Mouse (Mus musculus) heart, postnatal 36 days (tissue): ENCODE results near the gene Stam2. TPM values are rescaled to one million over a fixed set of nuclear protein-coding genes. Genes with fewer than 3 reads are reported as not detected.

Experiments
- DNase-seq, 2 experiments: peaks; one replicate each; pipeline ENCODE4 v3.0.0; 2021 to 2022
- intact Hi-C: fragments of 180-260 bp; cut with DNase I; formaldehyde crosslinking; loops from one replicate; pipeline ENCODE4 v1.15.1; 2025
- total RNA-seq, 2 experiments: library from RNA; stranded (reverse); gene quantifications; 2 replicates each; pipeline ENCODE4 v1.2.3; 2021

Stam2 gene
- total RNA-seq, result 10 to 100 TPM; 16.5 to 17.4 TPM

DNA sequence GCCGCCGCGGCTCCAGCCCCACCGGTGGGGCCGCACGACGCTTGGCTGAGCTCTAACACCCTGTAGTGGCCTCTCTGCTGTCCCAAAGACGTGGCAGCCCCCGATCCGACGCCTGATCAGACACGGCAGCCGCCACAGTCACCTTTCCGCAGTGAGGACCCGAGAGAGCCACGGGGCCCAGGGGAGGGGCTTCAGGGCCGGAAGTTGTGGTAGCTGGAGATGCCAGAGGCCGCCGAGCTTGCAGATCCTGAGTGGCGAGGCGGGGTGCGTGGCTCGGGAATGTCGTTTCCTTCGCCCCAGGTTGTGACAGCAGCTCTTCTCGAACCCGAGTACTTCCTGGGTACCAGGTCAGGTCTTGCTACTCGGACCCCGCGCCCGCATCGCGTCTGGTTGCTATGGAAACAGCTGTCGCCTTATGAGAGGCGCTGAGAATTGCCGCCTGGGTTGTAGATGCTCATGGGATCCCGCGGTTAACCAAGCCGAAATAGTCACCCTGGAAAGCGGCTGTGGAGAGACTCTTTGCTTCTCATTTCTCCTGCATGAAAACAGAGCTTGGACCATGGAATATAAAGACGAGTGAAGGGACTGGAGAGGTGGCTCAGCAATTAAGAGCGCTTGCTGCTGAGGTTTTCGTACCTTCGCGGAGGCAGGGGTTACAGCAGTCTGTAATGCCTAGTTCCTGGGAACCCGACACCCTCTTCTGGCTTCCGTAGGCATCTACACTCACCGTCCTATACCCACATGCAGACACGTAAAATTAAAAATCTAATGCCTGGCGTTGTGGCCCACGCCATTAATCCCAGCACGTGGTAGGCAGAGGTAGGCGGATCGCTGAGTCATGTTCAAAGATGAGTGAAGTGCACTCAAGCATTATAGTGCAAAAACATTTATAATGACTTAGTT, at the start of gene Stam2:
Gene Stam2, minus strand, starts transcription at position 26 of the 903 bp plus-strand sequence.
- DNase-seq, result peak; percentile 90 to 97
- intact Hi-C loops, result loop anchor here (5.0 to 10.0 kb wide), 3 partner anchors 110 to 450 kb away; partner anchors contain the start of genes Arl5a, Arl6ip6 and Prpf40a

DNA sequence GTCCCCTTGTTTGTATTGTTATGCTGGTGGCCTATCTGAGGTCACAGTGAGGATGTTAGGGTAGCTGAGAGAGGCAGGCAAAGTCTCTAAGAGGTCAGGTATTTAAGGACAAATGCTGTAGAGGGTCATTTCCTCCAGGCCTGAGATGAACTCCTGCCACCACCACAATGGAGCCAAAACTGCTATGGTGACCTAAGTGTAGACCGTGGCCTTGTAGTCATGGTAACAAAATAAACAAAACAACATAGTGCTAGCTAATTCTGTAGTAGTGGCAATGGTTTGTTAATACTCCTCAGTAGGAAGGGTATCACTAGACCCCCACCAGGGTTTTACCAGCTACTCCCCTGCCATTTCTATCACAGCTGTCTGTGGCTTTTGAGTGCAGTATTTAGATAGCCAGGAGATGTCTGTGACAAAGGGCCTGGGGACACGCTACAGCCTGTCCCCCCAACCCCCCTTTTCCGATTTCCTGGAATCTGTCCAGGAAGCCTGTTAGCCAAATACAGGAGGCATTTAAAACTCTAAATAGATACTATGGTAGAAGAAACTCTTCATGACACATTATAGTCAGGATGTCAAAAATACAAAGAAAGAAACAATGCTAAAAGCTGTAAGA, 43.1 kb upstream of the Stam2 start:
- peak in 1 of 2 experiments; percentile 19 for DNase-seq
- intact Hi-C loops, result no loop called here

DNA sequence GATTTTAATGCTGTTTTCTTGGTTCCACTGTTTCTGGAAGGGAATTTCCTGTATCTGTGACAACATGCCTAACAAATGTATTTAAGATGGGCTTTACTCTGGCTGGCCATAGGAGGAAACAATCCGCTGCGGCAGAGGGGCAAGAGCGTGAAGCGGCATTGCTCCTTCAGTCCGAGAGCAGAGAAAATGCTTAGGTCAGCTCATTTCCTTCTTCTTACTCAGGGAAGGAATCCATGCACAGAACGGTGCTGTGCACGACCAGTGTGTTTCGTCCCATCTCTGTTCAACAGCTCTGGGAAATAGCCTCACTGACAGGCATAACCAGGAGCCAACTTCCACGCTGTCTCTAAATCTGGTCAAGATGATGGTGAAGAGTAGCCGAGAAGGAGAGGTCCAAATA, 37.9 kb upstream of the Stam2 start:
- intact Hi-C loops, result no loop called here
- DNase-seq, result no peak

DNA sequence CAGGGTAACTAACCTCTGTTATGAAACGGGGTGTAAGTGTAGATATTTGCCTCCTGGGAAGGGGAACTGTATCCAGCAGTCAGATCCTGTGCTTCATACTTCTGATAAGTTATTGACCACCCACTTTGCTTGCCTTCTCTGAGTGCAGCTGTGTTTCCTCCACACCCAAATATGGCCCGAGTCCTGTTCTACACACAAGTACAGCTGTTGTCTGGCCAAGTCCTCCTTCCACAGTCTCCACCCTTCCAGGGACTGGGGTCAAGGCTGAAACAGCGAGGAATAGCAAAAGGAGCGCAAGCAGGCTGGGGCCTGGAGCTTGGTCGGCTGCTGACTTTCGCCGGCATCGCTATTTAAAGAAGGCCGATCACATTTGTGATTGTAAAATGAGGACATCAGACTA, 37.3 kb upstream of the Stam2 start:
- intact Hi-C loops, result no loop called here
- DNase-seq, result peak; percentile 35 to 45

DNA sequence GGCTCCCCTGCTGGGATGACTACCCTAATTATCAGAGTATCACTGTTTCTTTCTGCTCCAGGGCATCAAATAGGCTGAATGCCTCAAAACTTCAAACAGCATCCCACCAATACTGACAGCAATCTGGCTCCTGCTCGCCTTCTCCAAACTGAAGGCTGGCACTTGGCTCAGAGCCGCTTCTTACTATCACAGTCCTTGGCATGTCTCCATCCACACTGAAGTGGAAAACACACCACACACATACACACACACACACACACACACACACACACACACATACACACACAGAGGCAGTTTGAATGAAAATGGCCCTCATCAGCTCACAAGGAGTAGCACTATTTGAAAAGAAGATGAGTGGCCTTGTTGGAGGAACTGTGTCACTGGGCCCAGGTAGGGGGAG, 35.8 kb upstream of the Stam2 start:
- DNase-seq, result no peak
- intact Hi-C loops, result no loop called here

DNA sequence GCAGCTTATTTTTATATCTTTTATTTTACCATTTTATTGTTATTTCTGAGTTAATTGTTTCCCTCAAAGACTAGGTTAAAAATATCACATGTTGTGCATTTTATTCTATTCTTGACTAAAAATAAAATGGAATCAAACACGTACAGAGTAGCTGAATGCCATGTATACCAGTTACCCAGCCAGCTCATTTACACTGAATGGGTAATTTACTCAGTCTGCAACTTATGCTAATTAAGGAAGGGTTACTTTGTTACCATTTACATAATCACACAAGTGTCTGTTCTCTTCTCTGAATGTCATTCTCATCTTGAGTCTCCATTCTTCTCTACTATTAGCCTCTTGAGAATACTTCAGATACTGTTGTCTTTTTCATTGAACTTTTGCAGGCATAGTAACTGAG, 32.3 kb upstream of the Stam2 start:
- DNase-seq, result no peak
- intact Hi-C loops, result no loop called here

DNA sequence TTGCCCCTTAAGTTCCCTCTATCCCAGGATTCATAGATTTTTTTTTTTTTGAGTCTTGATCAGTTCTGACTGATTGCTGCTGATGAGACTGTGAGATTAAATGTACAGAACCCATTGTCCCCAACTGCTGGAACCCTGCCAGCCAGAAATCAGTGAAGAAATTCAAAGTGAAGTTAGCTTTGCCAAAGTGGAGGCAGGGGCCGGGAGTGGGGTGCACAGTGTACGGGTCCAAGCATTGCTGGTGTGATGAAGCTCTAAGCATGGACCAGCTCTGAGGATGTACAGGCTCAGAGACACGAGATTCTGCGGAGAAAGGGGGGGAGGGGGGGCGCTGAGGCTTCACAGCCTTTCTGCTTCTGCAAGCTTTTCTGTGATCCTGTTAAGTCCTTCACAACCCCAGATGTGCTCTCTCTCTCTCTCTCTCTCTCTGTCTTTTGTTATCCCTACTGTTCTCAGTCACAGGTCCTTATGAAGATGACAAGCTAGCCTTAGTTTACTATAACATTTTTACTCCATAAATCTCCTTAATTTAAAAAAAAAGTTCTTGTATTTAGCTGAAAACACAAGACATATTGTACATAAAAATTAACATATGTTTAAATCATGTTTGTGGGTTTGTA, 30.8 kb upstream of the Stam2 start:
- no peak for DNase-seq
- intact Hi-C loops, result no loop called here

DNA sequence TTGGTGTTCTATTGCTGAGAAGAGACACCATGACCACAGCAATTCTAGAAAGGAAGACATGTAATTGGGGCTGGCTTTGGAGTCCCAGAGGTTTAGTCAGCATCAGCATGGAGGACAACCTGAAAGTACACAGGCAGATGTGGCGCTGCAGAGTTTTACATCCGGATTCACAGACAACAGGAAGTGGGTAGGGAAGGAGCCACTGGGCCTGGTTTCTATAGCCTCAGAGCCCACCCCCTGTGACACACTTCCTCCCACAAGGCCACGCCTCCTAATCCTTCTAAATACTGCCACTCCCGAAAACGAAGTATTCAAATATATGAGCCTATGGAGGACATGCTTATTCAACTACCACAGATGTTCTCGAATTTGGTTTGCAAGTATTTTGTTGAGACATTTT, 23.0 kb upstream of the Stam2 start:
- intact Hi-C loops, result no loop called here
- DNase-seq, result no peak

DNA sequence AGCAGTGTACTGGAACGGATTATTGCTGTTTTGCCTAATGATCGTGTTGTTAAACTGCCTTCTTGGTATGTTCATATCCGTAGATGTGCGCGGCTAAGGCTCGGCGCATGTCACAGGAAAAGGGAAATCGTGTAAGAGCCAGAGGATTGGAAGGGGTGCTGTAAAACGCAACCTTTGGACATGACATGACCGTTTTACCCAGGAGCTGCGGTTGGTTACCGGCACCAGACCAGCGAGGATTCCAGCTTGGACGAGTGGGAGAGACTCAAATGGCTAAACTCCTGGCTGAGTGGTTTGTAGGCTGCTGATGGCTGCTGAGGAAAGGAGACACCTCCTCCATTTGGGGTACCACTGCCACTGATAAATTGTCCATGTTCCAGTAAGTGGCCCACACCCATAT, 21.8 kb upstream of the Stam2 start:
- intact Hi-C loops, result loop anchor here (1.0 to 5.0 kb wide), 3 partner anchors 93 to 321 kb away; partner anchors contain the start of gene Fmnl2
- no peak for DNase-seq

DNA sequence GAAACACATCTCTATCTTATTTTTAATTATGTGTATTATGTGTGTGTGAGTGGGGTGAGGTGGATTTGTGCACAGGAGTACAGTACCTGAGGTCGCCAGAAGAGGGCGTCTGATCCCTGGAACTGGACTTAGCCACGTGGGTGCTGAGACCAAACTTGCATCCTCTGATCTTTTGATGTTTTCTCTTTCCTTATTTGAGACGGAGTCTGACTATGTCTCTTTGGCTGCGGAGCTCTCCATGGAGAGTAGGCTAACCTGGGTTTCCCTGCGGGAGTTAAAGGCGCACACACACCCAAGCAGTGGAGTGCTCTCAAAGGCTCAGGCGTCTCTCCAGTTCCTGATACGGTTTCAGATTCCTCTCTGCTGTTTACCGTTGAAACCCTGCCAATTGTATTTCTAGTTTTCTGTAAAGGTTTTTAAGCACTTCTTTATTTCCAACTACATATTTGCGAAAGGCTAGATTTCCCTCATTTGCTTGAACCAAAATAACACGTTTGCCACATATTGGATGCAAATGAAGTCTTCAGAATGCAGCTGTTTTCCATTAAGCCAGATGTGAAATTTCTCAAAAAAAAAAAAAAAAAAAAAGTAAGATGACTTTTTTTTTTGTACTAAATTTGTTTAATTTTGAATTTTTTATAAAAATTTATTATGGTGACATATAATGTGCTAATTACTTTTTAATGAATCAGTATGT, 21.1 kb upstream of the Stam2 start:
- intact Hi-C loops, result loop anchor here (1.0 to 5.0 kb wide), 3 partner anchors 94 to 322 kb away; partner anchors contain the start of gene Fmnl2
- DNase-seq, result peak; percentile 81 to 87

DNA sequence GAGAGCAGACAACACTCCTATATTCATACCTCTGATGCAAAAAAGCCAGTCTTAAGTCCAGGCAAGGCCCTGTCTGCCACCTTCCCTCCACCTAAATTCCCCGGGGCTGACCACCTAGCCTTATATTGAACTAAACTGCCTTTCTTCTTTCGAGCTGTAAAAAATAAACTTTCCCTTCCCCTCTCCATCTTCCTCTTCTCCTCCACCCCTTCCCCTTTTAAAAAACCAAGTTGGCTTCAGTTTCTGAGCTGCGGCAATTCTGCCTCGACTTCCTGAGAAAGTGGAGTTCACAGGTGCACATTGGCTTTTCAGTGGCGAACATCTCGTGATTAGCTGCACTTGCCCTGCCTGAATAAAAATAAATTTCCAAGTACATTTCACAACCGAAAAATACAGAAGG, 20.4 kb upstream of the Stam2 start:
- no peak for DNase-seq
- intact Hi-C loops, result loop anchor here (2.0 to 5.0 kb wide), 2 partner anchors 95 to 244 kb away; partner anchors contain the start of gene Fmnl2

DNA sequence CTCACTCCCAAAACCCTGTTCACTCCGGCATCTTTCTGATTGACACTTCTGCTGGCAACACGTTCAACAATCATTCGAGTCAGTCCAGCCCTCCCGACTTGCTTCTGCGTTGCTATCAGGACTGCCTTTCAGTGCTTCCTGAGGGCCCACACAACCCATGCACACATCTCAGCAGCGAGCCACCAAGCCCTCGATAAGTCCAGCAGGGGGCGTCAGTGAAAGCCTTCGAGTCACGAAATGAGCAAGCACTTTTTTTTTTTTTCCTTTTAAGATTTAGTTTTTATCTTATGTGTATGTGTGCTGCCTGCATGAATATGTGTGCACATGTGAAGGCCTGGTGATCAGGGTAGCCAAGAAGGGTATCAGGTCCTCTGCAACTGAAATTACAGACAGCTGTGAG, 16.5 kb upstream of the Stam2 start:
- intact Hi-C loops, result loop anchor here (5.0 kb wide), 1 partner anchor 444 kb away; no protein-coding TSS in a partner anchor

DNA sequence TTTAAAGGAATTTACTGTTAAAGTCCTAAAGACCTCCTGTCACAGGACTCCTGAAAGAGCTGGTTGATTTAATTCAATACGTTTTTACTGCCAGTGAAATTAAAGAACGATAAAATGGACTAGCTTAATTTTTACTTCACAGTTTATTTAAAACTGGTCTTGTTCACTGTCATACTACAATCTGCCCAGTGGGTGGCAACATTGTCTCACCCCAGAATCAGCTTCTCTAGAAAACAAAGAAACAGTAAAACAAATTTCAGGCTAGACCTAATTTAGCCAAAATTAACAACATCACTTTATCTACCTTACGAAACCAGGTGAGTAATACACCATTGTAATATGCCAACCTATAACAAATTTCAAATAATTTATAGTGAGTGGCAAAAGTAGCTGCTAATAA, 14.6 kb upstream of the Stam2 start:
- peak in 1 of 2 experiments; percentile 31 for DNase-seq
- intact Hi-C loops, result loop anchor here (1.0 to 5.0 kb wide), 2 partner anchors 366 to 446 kb away; no protein-coding TSS in a partner anchor

More for the DNA sequence above, 16.5 kb upstream of the Stam2 start:
- DNase-seq, result peak; percentile 51 to 67

DNA sequence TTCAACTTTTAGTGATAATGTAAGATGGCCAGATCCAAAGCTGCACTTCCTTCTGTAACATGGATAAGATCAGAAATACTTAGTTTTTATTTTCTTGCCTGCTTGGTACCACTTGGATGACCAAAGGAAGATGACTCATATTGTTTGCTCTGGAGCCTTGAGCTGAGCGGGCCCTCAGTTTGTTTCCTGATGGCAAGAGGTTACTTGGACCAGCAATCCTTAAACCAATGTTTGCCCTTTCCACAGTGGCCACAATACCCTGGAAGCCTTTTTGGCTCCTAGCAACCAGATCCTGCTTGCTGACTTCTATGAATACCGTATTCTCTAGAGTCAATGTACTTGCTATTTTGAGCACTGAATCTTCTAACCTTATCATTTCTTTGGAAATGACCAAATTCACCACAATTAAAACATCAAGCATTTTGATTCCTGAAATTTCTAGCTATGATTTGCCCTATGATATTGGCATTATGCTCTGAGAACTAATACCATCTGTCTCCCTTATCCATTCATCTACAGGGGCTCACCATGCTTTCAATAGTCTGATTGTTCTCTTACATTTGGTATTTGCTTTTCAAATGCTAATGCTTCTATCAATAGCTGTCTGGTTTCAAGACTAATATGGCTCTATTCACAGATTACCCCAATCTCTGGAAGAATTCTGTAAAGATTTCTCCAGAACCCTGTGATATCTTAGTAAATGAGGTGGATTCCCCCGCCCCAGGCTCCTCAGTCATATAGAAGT, 11.7 kb upstream of the Stam2 start:
- no peak for DNase-seq
- intact Hi-C loops, result no loop called here

DNA sequence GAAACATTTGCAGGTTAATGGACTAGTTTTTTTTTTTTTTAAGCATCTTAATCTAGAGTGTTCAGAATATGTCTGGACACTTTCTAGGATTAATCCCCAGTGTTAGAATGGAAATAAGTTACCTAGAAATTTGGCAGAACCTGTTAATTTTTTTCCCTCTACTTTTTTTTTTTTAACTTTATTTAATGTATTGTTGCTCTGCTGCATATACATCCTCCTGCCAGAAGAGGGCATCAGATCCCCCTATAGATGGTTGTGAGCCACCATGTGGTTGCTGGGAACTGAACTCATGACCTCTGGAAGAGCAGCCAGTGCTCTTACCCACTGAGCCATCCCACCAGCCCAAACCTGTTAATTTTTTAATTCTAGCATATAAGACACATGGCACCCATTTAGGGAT, 2.0 kb upstream of the Stam2 start:
- DNase-seq, result no peak
- intact Hi-C loops, result loop anchor here (5.0 to 10.0 kb wide), 3 partner anchors 112 to 448 kb away; partner anchors contain the start of genes Arl5a, Arl6ip6 and Prpf40a

DNA sequence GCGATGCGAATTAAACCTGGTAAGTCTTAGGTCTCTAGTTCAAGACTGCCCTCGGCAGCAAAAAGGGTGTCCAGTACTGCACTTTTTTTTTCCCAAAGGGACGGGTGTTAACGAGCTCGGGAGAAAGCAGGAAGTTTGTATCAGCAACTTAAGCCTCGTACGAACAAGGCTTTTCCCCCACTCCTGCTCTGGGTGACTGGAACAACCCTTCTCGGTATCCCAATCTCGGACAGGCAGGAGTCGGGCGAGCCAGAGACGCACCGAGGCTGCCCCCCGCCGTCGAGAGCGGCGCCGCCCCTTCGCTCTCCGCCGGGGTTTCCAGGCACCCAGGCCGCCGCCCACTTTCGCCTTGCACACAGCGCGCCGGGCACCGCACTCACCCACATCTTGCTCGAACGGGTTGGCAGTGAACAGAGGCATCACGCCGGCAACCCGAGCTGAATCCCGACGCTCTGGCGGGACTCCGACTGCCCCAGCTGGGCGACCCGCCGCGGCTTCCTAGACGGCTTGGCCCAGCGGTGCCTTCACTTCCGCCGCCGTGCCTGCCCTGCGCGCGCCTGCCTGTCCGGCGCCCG, 313 bp downstream of the Stam2 start:
- no peak for DNase-seq
- intact Hi-C loops, result loop anchor here (5.0 to 10.0 kb wide), 3 partner anchors 109 to 451 kb away; partner anchors contain the start of genes Arl5a, Arl6ip6 and Prpf40a

DNA sequence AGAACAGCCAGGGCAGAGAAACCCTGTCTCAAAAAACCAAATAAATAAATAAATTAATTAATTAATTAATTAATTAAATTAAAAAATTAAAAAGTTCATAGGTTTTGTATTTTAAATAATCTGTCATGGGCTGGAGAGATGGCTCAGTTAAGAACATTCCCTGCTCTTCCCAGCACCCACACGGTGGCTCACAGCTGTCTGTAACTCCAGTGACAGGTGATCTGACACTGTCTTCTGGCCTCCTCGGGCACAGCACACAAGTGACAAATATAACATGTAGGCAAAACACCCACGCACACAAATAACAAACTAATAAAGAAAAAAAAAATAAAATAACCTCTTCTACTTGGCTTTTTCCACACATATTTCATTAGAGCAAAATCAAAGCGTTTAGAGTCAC, 1.5 kb downstream of the Stam2 start:
- intact Hi-C loops, result loop anchor here (5.0 to 10.0 kb wide), 3 partner anchors 108 to 452 kb away; partner anchors contain the start of genes Arl5a, Arl6ip6 and Prpf40a
- DNase-seq, result no peak

DNA sequence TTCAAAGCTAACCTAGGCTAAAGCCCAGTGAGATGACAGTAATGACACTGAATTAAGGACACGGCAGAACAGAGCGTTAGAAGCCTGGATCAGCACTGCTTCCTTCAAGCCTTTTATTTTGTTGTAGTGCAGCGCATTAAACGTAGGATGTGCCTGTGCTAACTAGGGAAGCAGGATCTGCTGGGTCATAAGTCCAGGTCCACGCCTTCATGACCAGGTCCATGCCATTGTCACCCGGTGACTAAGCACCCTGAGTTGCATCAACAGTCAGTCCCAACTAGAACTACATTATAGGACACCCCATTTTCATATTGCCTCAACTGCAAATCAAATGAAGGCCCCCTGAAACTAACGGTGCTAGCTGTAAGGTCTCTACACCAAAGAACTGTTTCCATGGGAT, 7.6 kb downstream of the Stam2 start:
- no peak for DNase-seq
- intact Hi-C loops, result no loop called here

DNA sequence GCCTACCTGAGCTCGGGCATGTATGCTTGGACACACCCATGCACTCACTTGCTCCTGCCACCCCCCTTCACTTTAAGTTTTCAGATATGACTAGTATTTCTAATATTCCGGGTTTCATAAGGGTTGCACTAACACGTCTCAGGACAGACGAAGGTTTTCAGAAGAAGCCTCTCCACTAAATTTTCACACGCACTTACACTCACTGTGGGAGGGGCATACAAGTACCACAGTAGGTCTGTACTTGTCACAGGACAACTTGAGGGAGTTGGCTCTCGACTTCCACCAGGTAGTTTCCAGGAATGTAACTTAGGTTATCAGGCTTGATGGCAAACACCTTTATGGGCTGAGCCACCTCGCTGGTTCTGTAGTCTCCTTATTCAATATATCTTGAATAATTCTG, 8.4 kb downstream of the Stam2 start:
- DNase-seq, result no peak
- intact Hi-C loops, result no loop called here
